Mouse (Mus musculus) thymus, postnatal 25 days (tissue): ENCODE data around the gene Prpf38b.
"Not testable (repeated sequence)": the region's sequence is repeated elsewhere in the genome, so short reads cannot be mapped to it uniquely, and the experiment has no call there.

ENCODE experiments used
- DNase-seq: peaks from one replicate; pipeline ENCODE4 v3.0.0; 2022

Gene Prpf38b

GRCm38 (mm10) chr3:108900147-108900546, 11.4 kb downstream of the Prpf38b start:
- no peak for DNase-seq

- DNase-seq: no peak
These were observed 12.9 kb downstream of the Prpf38b start for GRCm38 (mm10) chr3:108898640-108899039.

GRCm38 (mm10) chr3:108892914-108893313, 18.6 kb downstream of the Prpf38b start:
- no peak for DNase-seq

DNA sequence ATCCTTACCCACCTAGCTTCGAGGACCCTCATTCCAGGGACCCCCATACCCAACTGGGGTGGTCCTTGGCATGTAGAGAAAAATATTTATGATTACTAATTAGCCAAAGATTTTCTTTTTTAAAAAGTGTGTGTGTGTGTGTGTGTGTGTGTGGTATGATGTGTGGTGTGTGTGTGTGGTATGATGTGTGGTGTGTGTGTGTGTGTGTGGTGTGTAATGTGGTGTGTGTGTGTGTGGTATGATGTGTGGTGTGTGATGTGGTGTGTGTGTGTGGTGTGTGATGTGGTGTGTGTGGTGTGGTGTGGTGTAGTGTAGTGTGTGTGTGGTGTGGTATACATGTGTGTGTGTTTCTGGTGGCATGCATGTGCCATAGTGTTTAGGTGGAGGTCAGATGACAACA, 19.4 kb downstream of the Prpf38b start:
- no peak for DNase-seq

DNA sequence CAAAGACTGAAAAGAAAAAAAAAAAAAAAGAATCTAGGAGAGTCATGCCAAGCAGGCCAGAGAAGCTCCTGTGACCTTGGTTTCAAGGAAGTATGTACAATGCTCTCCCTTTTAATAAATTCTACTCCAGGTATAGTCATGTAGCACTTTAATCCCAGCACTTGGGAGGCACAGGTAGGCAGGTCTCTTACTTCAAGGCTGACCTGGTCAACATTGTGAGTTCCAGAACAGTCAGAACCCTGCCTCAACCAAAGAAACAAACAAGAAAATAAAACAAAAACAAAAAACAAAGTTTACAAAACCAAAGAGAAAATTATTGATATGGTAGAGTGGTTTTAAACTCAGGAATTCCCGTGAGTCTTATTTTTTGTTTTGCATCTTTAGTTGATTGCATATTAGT, 21.6 kb downstream of the Prpf38b start, which contains the start of gene Fndc7:
Gene Fndc7 (minus strand): TSS at position 101 of the 400 bp plus-strand sequence.
- no peak for DNase-seq

- no peak for DNase-seq
These were observed 23.9 kb downstream of the Prpf38b start for GRCm38 (mm10) chr3:108887618-108887975.

DNA sequence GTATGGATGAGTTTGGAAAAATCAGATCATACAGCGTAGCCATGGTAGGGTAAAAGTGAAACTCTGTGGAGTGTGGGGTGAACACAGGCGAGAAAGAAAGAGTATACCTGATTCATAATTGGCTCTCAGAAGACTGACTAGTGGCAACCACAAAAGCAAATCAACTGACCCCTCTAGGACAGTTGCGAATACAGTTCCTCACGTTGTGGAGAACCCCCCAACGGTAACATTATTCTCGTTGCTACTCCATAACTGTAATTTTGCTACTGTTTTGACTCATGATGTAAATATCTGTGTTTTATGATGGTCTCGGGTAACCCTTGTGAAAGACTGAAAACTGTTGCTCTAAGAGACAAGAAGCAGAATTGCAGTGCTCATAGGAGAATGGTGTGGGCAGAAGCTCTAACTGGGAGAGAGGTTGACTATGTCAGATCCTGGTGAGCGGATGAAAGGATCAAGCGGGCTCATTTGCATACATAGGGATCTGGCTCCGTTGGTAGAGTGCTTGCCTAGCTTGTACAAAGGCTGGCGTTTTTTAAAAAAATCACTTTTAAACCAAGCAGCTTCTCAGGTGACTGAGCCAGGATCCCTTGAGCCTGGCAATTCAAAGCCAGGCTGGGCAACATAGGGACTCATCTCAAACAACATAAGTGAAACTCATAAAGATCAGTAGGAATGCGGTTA, 24.5 kb downstream of the Prpf38b start:
- no peak for DNase-seq

DNA sequence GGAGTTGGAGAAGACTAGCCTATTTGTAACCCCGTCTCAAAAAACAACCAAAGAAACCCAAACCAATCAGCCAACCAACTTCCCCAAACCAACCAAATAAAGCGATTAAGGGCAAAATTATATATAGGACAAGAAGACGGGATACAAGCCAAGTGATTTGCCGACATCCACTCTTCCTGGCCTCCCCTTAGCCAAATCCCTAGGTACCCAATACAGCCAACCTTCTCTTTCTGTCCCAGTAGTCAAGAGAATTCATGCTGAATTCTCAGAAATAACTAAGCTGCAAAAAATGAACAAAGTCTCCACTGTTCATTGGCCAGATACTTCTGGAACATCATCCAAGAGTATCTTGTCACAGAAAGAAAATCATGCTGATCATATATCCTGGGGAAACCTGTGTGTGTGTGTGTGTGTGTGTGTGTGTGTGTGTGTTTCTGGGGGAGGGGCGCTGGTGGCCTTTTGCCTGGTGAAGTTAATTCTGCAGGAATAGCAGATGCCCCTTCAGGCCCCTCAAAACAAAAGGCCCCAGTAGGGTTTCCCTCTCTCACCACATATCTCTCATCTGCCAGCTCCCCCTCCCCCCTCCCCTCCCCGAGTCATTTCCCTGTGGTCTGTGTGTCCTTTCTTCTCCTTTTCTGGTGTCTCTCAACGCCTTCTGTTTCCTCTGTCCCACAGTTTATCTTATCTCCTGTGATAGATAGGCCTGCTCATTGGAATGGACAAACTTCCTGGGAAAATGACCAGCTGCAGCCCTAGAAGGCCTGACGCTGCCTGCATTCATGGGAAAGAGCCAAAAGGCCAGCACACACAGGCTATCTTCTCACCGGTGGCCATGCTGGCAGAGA, 25.6 kb downstream of the Prpf38b start:
- peak; percentile 18 for DNase-seq

DNA sequence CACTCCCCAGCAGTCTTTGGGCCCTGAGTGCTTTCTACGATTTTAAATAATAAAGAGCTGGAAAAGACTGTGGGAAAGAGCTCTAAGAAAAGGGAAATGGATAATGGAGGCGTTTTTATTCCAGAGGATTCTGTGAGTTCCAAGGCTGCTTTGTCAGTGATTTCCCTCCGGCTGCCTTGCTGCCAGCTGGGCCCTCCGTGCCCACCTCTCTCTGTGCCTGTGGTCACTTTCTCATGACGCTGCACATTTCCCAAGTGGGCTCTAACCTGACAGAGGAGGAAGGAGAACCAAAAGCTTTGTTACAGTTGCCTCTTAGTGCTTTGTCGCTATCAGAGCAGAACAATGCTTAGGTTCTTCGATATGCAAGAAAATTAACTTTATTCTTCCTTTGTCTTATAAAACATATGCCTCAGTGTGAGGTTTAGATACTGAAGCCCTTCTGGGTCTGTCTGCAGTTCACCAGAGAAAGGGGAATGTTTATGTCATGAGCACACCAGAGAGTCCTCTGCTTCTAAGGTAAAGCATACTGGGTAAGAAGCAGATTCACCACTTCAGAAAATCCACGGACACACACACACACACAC, 26.7 kb downstream of the Prpf38b start:
- no peak for DNase-seq

DNA sequence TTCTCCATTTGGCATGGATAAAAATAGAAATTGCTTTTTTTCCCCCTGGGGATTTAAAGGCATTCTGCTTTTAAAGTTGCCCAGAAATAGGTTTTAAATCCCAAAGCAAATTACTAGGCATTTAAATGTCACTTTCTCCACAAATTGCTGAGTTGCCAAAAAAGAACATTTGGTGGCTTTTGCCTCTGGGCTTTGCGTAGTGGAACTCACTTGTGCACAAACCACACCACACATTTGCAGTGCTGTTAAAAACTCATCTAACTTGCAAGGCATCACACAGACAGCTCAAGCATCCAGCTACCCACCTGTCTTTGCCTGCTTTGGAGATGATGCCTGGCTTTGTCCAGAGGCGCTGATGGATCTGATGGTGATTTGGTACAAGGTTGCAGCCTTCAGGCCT, 28.5 kb downstream of the Prpf38b start:
- no peak for DNase-seq

GRCm38 (mm10) chr3:108881873-108882272, 29.7 kb downstream of the Prpf38b start:
- DNase-seq: not testable (repeated sequence)

- DNase-seq: peak; percentile 65
These were observed 30.7 kb downstream of the Prpf38b start for GRCm38 (mm10) chr3:108880544-108881507.

GRCm38 (mm10) chr3:108879836-108880435, 31.6 kb downstream of the Prpf38b start:
- no peak for DNase-seq

GRCm38 (mm10) chr3:108879129-108879528, 32.4 kb downstream of the Prpf38b start:
- DNase-seq: no peak

- DNase-seq: no peak
These were observed 40.9 kb downstream of the Prpf38b start for GRCm38 (mm10) chr3:108870631-108871030.

GRCm38 (mm10) chr3:108867449-108867848, 44.1 kb downstream of the Prpf38b start:
- no peak for DNase-seq

- DNase-seq: peak; percentile 64
These were observed 45.9 kb downstream of the Prpf38b start for GRCm38 (mm10) chr3:108865676-108866075.

DNA sequence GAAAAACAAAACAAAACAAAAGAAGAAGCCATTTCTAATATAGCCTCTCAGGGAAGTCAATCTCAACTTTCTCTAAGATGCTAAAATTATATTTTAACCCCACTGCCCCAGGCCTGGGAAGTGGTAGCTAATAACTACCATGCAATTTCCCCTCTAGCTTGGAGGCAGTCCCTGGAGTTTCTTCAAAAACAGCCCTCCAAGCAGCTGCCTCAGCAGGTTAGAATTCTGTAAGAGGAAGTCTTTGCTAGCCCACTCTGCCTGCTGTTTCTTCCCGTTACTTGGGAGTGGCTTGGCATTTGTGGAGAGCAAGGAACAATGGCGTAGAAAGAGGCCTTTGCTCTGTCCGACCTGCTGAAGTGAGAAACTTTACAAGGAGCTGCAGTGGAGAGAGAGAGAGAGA, 46.4 kb downstream of the Prpf38b start:
- no peak for DNase-seq

DNA sequence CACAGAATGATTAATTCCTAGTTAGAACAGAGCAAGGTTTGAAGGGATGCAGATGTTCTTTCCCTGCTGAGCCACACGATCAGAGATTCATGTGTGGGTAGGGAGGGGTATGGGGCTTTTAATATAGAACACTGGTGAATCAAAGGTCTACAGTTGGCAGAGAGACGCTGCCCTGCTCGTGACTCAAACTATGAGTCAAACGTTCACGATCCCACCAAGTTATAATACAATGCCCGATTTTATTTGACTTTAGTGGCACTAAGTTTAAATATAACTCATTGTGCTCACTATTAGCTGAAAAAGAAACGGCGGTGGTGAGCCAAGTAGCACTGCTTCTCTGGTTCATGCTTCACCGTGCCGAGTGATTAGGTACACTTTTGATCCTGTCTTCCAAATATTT, 48.4 kb downstream of the Prpf38b start:
- DNase-seq: no peak

DNA sequence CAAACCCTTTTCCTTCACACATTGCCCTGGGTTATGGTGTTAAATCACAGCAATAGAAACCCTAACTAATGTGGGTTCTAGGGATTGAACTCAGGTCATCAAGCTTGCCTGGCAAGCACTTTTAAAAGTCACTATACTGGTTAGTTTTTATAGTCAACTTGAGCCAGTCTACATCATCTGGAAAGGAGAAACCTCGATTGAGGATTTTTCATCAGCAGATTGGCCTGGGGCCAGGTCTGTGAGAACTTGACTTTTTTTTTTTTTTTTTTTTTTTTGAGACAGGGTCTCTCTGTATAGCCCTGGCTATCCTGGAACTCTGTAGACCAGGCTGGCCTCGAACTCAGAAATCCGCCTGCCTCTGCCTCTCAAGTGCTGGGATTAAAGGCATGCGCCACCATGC, 49.2 kb downstream of the Prpf38b start:
- DNase-seq: not testable (repeated sequence)

DNA sequence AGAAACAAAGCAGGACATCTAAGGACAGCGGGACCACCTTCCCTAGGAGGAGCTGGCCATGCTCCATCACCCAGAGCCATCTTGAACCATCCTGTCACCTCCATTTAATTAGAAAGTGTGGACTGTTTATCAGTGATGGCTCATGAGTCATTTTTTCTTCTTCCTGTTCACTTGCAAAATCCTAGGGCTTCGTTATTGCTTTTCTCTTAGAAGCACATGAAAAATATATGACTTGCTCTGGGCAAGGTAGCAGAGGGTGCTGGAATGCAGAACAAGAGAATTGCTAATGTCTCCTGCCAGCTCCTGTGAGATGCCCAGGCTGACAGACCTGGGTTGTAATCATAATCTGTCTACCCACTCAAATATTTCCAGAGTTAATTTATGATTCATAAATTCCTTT, 50.7 kb downstream of the Prpf38b start:
- DNase-seq: no peak

GRCm38 (mm10) chr3:108858231-108858770, 53.2 kb downstream of the Prpf38b start:
- no peak for DNase-seq
